ENCODE assay signal across 22 mouse cellular contexts in genomic region chr10:30966176-30966575, GRCm38 (mm10).
DNase-seq lines count a peak whose midpoint lies in the region; TF ChIP-seq lines count a peak whose summit lies in the region.
"Had no signal": no experiment of that assay in that cellular context is flagged by ENCODE, and none has a peak within 500 bp of the region (broad histone marks: within the 10 kb centered on the region; RNA-seq: fewer than 3 reads in every experiment).

No protein-coding gene starts in this region.

- H3K4me3 ChIP-seq in gastrocnemius, adult 2 months = no peak overlapping the region
- H3K4me3 ChIP-seq: embryonic facial prominence, embryonic 13.5 days; erythroblast, embryonic 14.5 days; forebrain, embryonic 12.5 days; forebrain, embryonic 15.5 days; heart, embryonic 10.5 days; hindbrain, embryonic 10.5 days; hindbrain, embryonic 13.5 days; intestine, embryonic 15.5 days had no signal

- no peak overlapping the region for H3K27ac ChIP-seq in gastrocnemius, adult 2 months
- H3K27ac ChIP-seq: embryonic facial prominence, embryonic 13.5 days; forebrain, embryonic 12.5 days; forebrain, embryonic 15.5 days; heart, embryonic 10.5 days; hindbrain, embryonic 10.5 days; hindbrain, embryonic 13.5 days; intestine, embryonic 15.5 days had no signal

- intact Hi-C loops in gastrocnemius, adult 2 months (cut with DNase I) = no loop called here
- intact Hi-C loops in gastrocnemius, postnatal 36 days (cut with DNase I) = no loop called here

- peak; percentile 21 for DNase-seq in adrenal gland, postnatal 14 days
- DNase-seq in adrenal gland, adult 2 months = no peak
- DNase-seq in gastrocnemius, adult 2 months = peak; percentile 24
- no peak for DNase-seq in gastrocnemius, postnatal 36 days
- peak; percentile 60 for DNase-seq in adipocyte (ENCODE audit: low spot score)
- DNase-seq in skeletal muscle tissue, adult 2 months (ENCODE audit: low read depth, low spot score) = peak; percentile 69
- no peak for DNase-seq in layer of hippocampus, adult 9-11 months
- DNase-seq: adrenal gland, postnatal 25 days; B cell, adult 2 months; cerebellum, adult 18-20 months; cerebellum, adult 9-10 months; cerebellum, postnatal 14 days; kidney, adult 11 months; kidney, adult 8-10 months had no signal

- TF ChIP-seq CTCF in gastrocnemius, adult 2 months (IDR thresholded peaks at IDR 0.05) = no peak

Comparison
In these comparisons a context has a peak if more than half of its experiments do, and no peak if none do; other contexts are left out.
1. DNase-seq: peak in adrenal gland, postnatal 14 days (single experiment), gastrocnemius, adult 2 months (single experiment), adipocyte (single experiment) and skeletal muscle tissue, adult 2 months (single experiment); none in adrenal gland, adult 2 months (single experiment), gastrocnemius, postnatal 36 days (0 of 2) and layer of hippocampus, adult 9-11 months (single experiment).